8 mouse cellular contexts compared by ENCODE assay signal in the genomic region with DNA sequence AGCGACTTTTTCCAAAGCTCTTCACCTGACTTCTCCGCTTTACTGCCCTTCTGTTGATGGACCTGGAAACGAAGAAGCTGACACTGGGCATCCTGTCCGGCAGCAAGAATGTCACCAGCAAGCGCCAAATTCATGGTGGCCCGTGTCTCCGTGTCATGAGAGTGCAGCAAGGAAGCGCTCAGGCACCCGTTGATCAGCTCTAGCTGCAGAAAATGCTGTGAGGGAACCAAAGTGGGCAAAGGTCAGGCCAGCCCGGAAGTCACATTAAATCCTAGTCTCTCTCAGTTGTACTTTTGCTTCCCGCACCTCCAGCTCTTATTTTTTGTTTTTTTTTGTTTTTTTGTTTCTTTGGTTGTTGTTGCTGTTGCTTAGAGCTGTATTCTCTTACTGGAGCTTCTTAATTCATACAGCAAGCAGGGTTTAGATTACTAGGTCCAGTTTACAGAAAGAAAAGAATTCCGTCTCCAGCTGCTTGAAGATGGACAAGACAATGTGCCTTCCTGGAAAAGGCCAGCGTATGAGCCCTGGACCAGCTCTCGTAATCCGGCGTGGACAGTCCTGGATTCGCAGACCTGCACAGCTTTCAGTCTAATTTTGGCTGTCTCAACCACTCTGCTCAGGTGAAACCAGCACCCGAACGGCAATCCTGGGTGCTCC. TPM values are rescaled to one million over a fixed set of nuclear protein-coding genes. Genes with fewer than 3 reads are reported as not detected.
A peak's percentile ranks its signal among the peaks of the same experiment; 100 is the strongest.
DNase-seq lines count a peak whose midpoint lies in the region; ATAC-seq and TF ChIP-seq lines count a peak whose summit lies in the region.

No protein-coding gene starts in this region.

- no peaks in the 10 kb centered on the region for H3K27me3 ChIP-seq in embryonic facial prominence, embryonic 14.5 days (replicated peaks; ENCODE audit: control insufficient read depth, insufficient read depth, low read length)
- H3K27me3 ChIP-seq in midbrain, embryonic 12.5 days = peaks cover 8% of the 10 kb centered on the region

- 24% methylated on average over 19 of the region's 19 CpGs for WGBS in embryonic facial prominence, embryonic 14.5 days
- 37% methylated on average over 19 of the region's 19 CpGs for WGBS in midbrain, embryonic 12.5 days

- H3K4me2 ChIP-seq in embryonic facial prominence, embryonic 14.5 days (ENCODE audit: low read depth, low read length) = peak overlapping the region; percentile 79
- H3K4me2 ChIP-seq in midbrain, embryonic 12.5 days (replicated peaks) = peak overlapping the region; percentile 92

- peaks cover 30% of the 10 kb centered on the region for H3K36me3 ChIP-seq in embryonic facial prominence, embryonic 14.5 days (ENCODE audit: control insufficient read depth, insufficient read depth, low read length)
- peaks cover 34% of the 10 kb centered on the region for H3K36me3 ChIP-seq in midbrain, embryonic 12.5 days

- DNase-seq in left cerebral cortex, adult 2 months (ENCODE audit: extremely low spot score in 1 of 2, low spot score in 2 of 2) = no peak
- no peak for DNase-seq in left cerebral cortex, postnatal 25 days (ENCODE audit: low spot score in 2 of 2)
- no peak for DNase-seq in embryonic facial prominence, embryonic 14.5 days (ENCODE audit: low spot score)
- DNase-seq in kidney, adult 9 months = peak; percentile 73
- DNase-seq in cerebellum, postnatal 25 days = no peak
- no peak for DNase-seq in Muller cell, postnatal 12 days (ENCODE audit: inconsistent ontology term)
- DNase-seq in ovary, postnatal 36 days (ENCODE audit: low spot score) = no peak

- peak; percentile 11 for ATAC-seq in embryonic facial prominence, embryonic 14.5 days (ENCODE audit: low read depth)
- ATAC-seq in midbrain, embryonic 12.5 days (ENCODE audit: low FRiP score, low read depth) = no peak

- no peak for TF ChIP-seq CTCF in left cerebral cortex, adult 2 months (IDR thresholded peaks at IDR 0.05)

- peak overlapping the region; percentile 93 for H3K27ac ChIP-seq in left cerebral cortex, adult 2 months
- H3K27ac ChIP-seq in embryonic facial prominence, embryonic 14.5 days (replicated peaks; ENCODE audit: low read depth, low read length) = peak overlapping the region; percentile 84
- peak overlapping the region; percentile 82 for H3K27ac ChIP-seq in midbrain, embryonic 12.5 days (replicated peaks)

- H3K9me3 ChIP-seq in embryonic facial prominence, embryonic 14.5 days (ENCODE audit: control insufficient read depth, low read length) = no peaks in the 10 kb centered on the region
- no peaks in the 10 kb centered on the region for H3K9me3 ChIP-seq in midbrain, embryonic 12.5 days

- intact Hi-C loops in left cerebral cortex, adult 2 months (cut with DNase I) = no loop called here
- intact Hi-C loops in left cerebral cortex, postnatal 25 days (cut with DNase I) = loop anchor here (10.0 kb wide), 1 partner anchor 235 kb away; the partner anchor contains the start of genes Eif2b4 and Snx17

- peaks cover 14% of the 10 kb centered on the region for H3K4me1 ChIP-seq in embryonic facial prominence, embryonic 14.5 days (ENCODE audit: control insufficient read depth, insufficient read depth, low read length)
- peaks cover 22% of the 10 kb centered on the region for H3K4me1 ChIP-seq in midbrain, embryonic 12.5 days

- peak overlapping the region; percentile 87 for H3K9ac ChIP-seq in embryonic facial prominence, embryonic 14.5 days (ENCODE audit: low read depth, low read length)
- peak overlapping the region; percentile 86 for H3K9ac ChIP-seq in midbrain, embryonic 12.5 days (replicated peaks)

- peak overlapping the region; percentile 97 for H3K4me3 ChIP-seq in left cerebral cortex, adult 2 months
- H3K4me3 ChIP-seq in embryonic facial prominence, embryonic 14.5 days (ENCODE audit: low read depth, low read length) = peak overlapping the region; percentile 85
- peak overlapping the region; percentile 79 for H3K4me3 ChIP-seq in midbrain, embryonic 12.5 days

RNA-seq across cellular contexts. Expression of gene Preb, which starts 0.8 kb away (rescaled TPM):
- 100 to 1,000 TPM; 129 to 134 TPM for total RNA-seq in left cerebral cortex, adult 2 months (2021)
- 100 to 1,000 TPM; 125 to 133 TPM for total RNA-seq in left cerebral cortex, postnatal 25 days (2021)
- 85.3 and 91.2 TPM in 2 replicates for polyA plus RNA-seq in embryonic facial prominence, embryonic 14.5 days (2014; fragmentation: Nextera tagmentation; extraction: Ambion mirVana)
- 121 and 131 TPM in 2 replicates for polyA plus RNA-seq in midbrain, embryonic 12.5 days (2016; fragmentation: Nextera tagmentation; extraction: Ambion mirVana)

RNA-seq across cellular contexts. Expression of gene Tcf23, which starts 9.1 kb away (rescaled TPM):
- under 1 TPM; 0.12 to 0.23 TPM for total RNA-seq in left cerebral cortex, adult 2 months (2021)
- under 1 TPM; 0.16 to 0.25 TPM for total RNA-seq in left cerebral cortex, postnatal 25 days (2021)
- 0.19 TPM in 1 of 2 replicates, not detected in the other for polyA plus RNA-seq in embryonic facial prominence, embryonic 14.5 days (2014; fragmentation: Nextera tagmentation; extraction: Ambion mirVana)
- not detected in 2 replicates for polyA plus RNA-seq in midbrain, embryonic 12.5 days (2016; fragmentation: Nextera tagmentation; extraction: Ambion mirVana)

RNA-seq across cellular contexts. Expression of gene Cgref1, which starts 13.9 kb away (rescaled TPM):
- 10 to 100 TPM; 24.2 to 26.0 TPM for total RNA-seq in left cerebral cortex, adult 2 months (2021)
- 10 to 100 TPM; 24.8 to 27.7 TPM for total RNA-seq in left cerebral cortex, postnatal 25 days (2021)
- polyA plus RNA-seq in embryonic facial prominence, embryonic 14.5 days (2014; fragmentation: Nextera tagmentation; extraction: Ambion mirVana) = 30.9 and 51.1 TPM in 2 replicates
- polyA plus RNA-seq in midbrain, embryonic 12.5 days (2016; fragmentation: Nextera tagmentation; extraction: Ambion mirVana) = 7.8 and 9.0 TPM in 2 replicates

RNA-seq across cellular contexts. Expression of gene Khk, which starts 38.1 kb away (rescaled TPM):
- 10 to 100 TPM; 15.3 to 19.3 TPM for total RNA-seq in left cerebral cortex, adult 2 months (2021)
- 10 to 100 TPM; 15.1 to 15.9 TPM for total RNA-seq in left cerebral cortex, postnatal 25 days (2021)
- 22.1 and 24.7 TPM in 2 replicates for polyA plus RNA-seq in embryonic facial prominence, embryonic 14.5 days (2014; fragmentation: Nextera tagmentation; extraction: Ambion mirVana)
- polyA plus RNA-seq in midbrain, embryonic 12.5 days (2016; fragmentation: Nextera tagmentation; extraction: Ambion mirVana) = 5.6 TPM in 2 replicates

RNA-seq across cellular contexts. Expression of gene Emilin1, which starts 46.1 kb away (rescaled TPM):
- total RNA-seq in left cerebral cortex, adult 2 months (2021) = 1 to 10 TPM; 3.0 to 3.3 TPM
- total RNA-seq in left cerebral cortex, postnatal 25 days (2021) = 1 to 10 TPM; 2.1 to 2.3 TPM
- polyA plus RNA-seq in embryonic facial prominence, embryonic 14.5 days (2014; fragmentation: Nextera tagmentation; extraction: Ambion mirVana) = 200 and 225 TPM in 2 replicates
- 49.8 and 79.9 TPM in 2 replicates for polyA plus RNA-seq in midbrain, embryonic 12.5 days (2016; fragmentation: Nextera tagmentation; extraction: Ambion mirVana)
